Mouse (Mus musculus): ENCODE measurements around the gene Stac3. TPM values are rescaled to one million over a fixed set of nuclear protein-coding genes. Genes with fewer than 3 reads are reported as not detected.

Stac3 gene
- total and polyA plus RNA-seq, 3 experiments = 0.21 to 1.2 (median 0.86) TPM

- no peaks in the 10 kb centered on the region for H3K36me3 ChIP-seq (ENCODE audit: control insufficient read depth, insufficient read depth, low read length)
- TF ChIP-seq EP300 (IDR thresholded peaks at IDR 0.05; ENCODE audit: insufficient read depth, low read depth, low read length) (no peak), POLR2A (IDR thresholded peaks at IDR 0.05; ENCODE audit: insufficient read depth, low read depth, low read length) (no peak), CTCF (IDR thresholded peaks at IDR 0.05) (no peak)
- no peak overlapping the region for H3K4me3 ChIP-seq
- DNase-seq = no peak
- H3K79me2 ChIP-seq (replicated peaks; ENCODE audit: control insufficient read depth, insufficient read depth, low read length) = no peaks in the 10 kb centered on the region
- 93% methylated on average over 4 of the region's 4 CpGs for WGBS
- intact Hi-C loops (cut with DNase I) = no loop called here
- no peak overlapping the region for H3K27ac ChIP-seq
- no peaks in the 10 kb centered on the region for H3K27me3 ChIP-seq (ENCODE audit: control insufficient read depth, insufficient read depth, low read length)
- H3K9ac ChIP-seq (ENCODE audit: low read depth, low read length) = no peak overlapping the region
- no peaks in the 10 kb centered on the region for H3K4me1 ChIP-seq (ENCODE audit: control insufficient read depth, insufficient read depth, low read length)
Observed at GRCm38 (mm10) chr10:127475175-127475574, 26.3 kb upstream of the Stac3 start.

- no peak for TF ChIP-seq POLR2A (IDR thresholded peaks at IDR 0.05; ENCODE audit: insufficient read depth, low read depth, low read length)
- TF ChIP-seq EP300 (IDR thresholded peaks at IDR 0.05; ENCODE audit: insufficient read depth, low read depth, low read length) = no peak
- TF ChIP-seq CTCF (IDR thresholded peaks at IDR 0.05) = no peak
- H3K4me1 ChIP-seq (ENCODE audit: control insufficient read depth, insufficient read depth, low read length) = no peaks in the 10 kb centered on the region
- no peak overlapping the region for H3K4me3 ChIP-seq
- H3K36me3 ChIP-seq (ENCODE audit: control insufficient read depth, insufficient read depth, low read length) = no peaks in the 10 kb centered on the region
- 83% methylated on average over 3 of the region's 3 CpGs for WGBS
- intact Hi-C loops (cut with DNase I) = no loop called here
- H3K79me2 ChIP-seq (replicated peaks; ENCODE audit: control insufficient read depth, insufficient read depth, low read length) = no peaks in the 10 kb centered on the region
- no peak for DNase-seq
- H3K9ac ChIP-seq (ENCODE audit: low read depth, low read length) = no peak overlapping the region
- H3K27ac ChIP-seq = no peak overlapping the region
- H3K27me3 ChIP-seq (ENCODE audit: control insufficient read depth, insufficient read depth, low read length) = no peaks in the 10 kb centered on the region
Observed at GRCm38 (mm10) chr10:127476541-127476940, 24.9 kb upstream of the Stac3 start.

- 84% methylated on average over 7 of the region's 7 CpGs for WGBS
- Histone ChIP-seq H3K4me3 (no peak overlapping the region), H3K36me3 (ENCODE audit: control insufficient read depth, insufficient read depth, low read length) (no peaks in the 10 kb centered on the region), H3K27me3 (ENCODE audit: control insufficient read depth, insufficient read depth, low read length) (no peaks in the 10 kb centered on the region), H3K27ac (no peak overlapping the region), H3K79me2 (replicated peaks; ENCODE audit: control insufficient read depth, insufficient read depth, low read length) (no peaks in the 10 kb centered on the region), H3K4me1 (ENCODE audit: control insufficient read depth, insufficient read depth, low read length) (no peaks in the 10 kb centered on the region), H3K9ac (ENCODE audit: low read depth, low read length) (no peak overlapping the region)
- intact Hi-C loops (cut with DNase I) = no loop called here
- no peak for DNase-seq
- no peak for TF ChIP-seq EP300 (IDR thresholded peaks at IDR 0.05; ENCODE audit: insufficient read depth, low read depth, low read length)
- TF ChIP-seq CTCF (IDR thresholded peaks at IDR 0.05) = no peak
- no peak for TF ChIP-seq POLR2A (IDR thresholded peaks at IDR 0.05; ENCODE audit: insufficient read depth, low read depth, low read length)
Observed at GRCm38 (mm10) chr10:127477301-127477700, 24.2 kb upstream of the Stac3 start.

GRCm38 (mm10) chr10:127479131-127479530 lies 22.4 kb upstream of the Stac3 start:
- no peak for TF ChIP-seq EP300 (IDR thresholded peaks at IDR 0.05; ENCODE audit: insufficient read depth, low read depth, low read length)
- TF ChIP-seq POLR2A (IDR thresholded peaks at IDR 0.05; ENCODE audit: insufficient read depth, low read depth, low read length) = no peak
- TF ChIP-seq CTCF (IDR thresholded peaks at IDR 0.05) = peak; percentile 67
- no peaks in the 10 kb centered on the region for H3K79me2 ChIP-seq (replicated peaks; ENCODE audit: control insufficient read depth, insufficient read depth, low read length)
- no peak overlapping the region for H3K27ac ChIP-seq
- WGBS = 89% methylated on average over 4 of the region's 4 CpGs
- no peak overlapping the region for H3K4me3 ChIP-seq
- no peaks in the 10 kb centered on the region for H3K4me1 ChIP-seq (ENCODE audit: control insufficient read depth, insufficient read depth, low read length)
- intact Hi-C loops (cut with DNase I) = no loop called here
- DNase-seq = no peak
- no peak overlapping the region for H3K9ac ChIP-seq (ENCODE audit: low read depth, low read length)
- H3K36me3 ChIP-seq (ENCODE audit: control insufficient read depth, insufficient read depth, low read length) = no peaks in the 10 kb centered on the region
- H3K27me3 ChIP-seq (ENCODE audit: control insufficient read depth, insufficient read depth, low read length) = no peaks in the 10 kb centered on the region

GRCm38 (mm10) chr10:127480833-127481813 lies 20.4 kb upstream of the Stac3 start:
- Histone ChIP-seq H3K36me3 (ENCODE audit: control insufficient read depth, insufficient read depth, low read length) (no peaks in the 10 kb centered on the region), H3K4me1 (ENCODE audit: control insufficient read depth, insufficient read depth, low read length) (no peaks in the 10 kb centered on the region), H3K9ac (ENCODE audit: low read depth, low read length) (no peak overlapping the region), H3K27ac (no peak overlapping the region), H3K79me2 (replicated peaks; ENCODE audit: control insufficient read depth, insufficient read depth, low read length) (no peaks in the 10 kb centered on the region), H3K4me3 (no peak overlapping the region), H3K27me3 (ENCODE audit: control insufficient read depth, insufficient read depth, low read length) (no peaks in the 10 kb centered on the region)
- intact Hi-C loops (cut with DNase I) = no loop called here
- 67% methylated on average over 19 of the region's 19 CpGs for WGBS
- DNase-seq = peak; percentile 50 to 72
- TF ChIP-seq CTCF (IDR thresholded peaks at IDR 0.05) (0 out of 2 replicates have a peak, but pooled peaks have one; percentile 8), EP300 (IDR thresholded peaks at IDR 0.05; ENCODE audit: insufficient read depth, low read depth, low read length) (no peak)

- intact Hi-C loops (cut with DNase I) = no loop called here
- H3K27me3 ChIP-seq (ENCODE audit: control insufficient read depth, insufficient read depth, low read length) = no peaks in the 10 kb centered on the region
- no peaks in the 10 kb centered on the region for H3K4me1 ChIP-seq (ENCODE audit: control insufficient read depth, insufficient read depth, low read length)
- WGBS = 73% methylated on average over 10 of the region's 10 CpGs
- no peaks in the 10 kb centered on the region for H3K79me2 ChIP-seq (replicated peaks; ENCODE audit: control insufficient read depth, insufficient read depth, low read length)
- no peaks in the 10 kb centered on the region for H3K36me3 ChIP-seq (ENCODE audit: control insufficient read depth, insufficient read depth, low read length)
- H3K4me3 ChIP-seq = no peak overlapping the region
- DNase-seq = no peak
- TF ChIP-seq CTCF (IDR thresholded peaks at IDR 0.05) = no peak
- no peak for TF ChIP-seq POLR2A (IDR thresholded peaks at IDR 0.05; ENCODE audit: insufficient read depth, low read depth, low read length)
- no peak for TF ChIP-seq EP300 (IDR thresholded peaks at IDR 0.05; ENCODE audit: insufficient read depth, low read depth, low read length)
- H3K9ac ChIP-seq (ENCODE audit: low read depth, low read length) = no peak overlapping the region
- H3K27ac ChIP-seq = no peak overlapping the region
Observed at GRCm38 (mm10) chr10:127485235-127485634, 16.3 kb upstream of the Stac3 start.
